ENCODE assay signal across 24 mouse cellular contexts in genomic region chr2:59951706-59952105, GRCm38 (mm10).
A peak's percentile ranks its signal among the peaks of the same experiment; 100 is the strongest.
DNase-seq lines count a peak whose midpoint lies in the region; ATAC-seq lines count a peak whose summit lies in the region.
"Had no signal": no experiment of that assay in that cellular context is flagged by ENCODE, and none has a peak within 500 bp of the region (broad histone marks: within the 10 kb centered on the region; RNA-seq: fewer than 3 reads in every experiment).

No protein-coding gene starts in this region.

- H3K36me3 ChIP-seq in heart, embryonic 15.5 days: peaks cover 16% of the 10 kb centered on the region
- peaks cover 33% of the 10 kb centered on the region for H3K36me3 ChIP-seq in forebrain, embryonic 14.5 days (ENCODE audit: control insufficient read depth, insufficient read depth, low read length)

- DNase-seq in heart, adult 11 months: peak; percentile 83
- no peak for DNase-seq in heart, postnatal 4 days
- no peak for DNase-seq in heart, adult 9 months (ENCODE audit: low spot score in 2 of 2)
- DNase-seq in cerebellum, adult 11 months: peak; percentile 29
- DNase-seq in cerebellum, adult 9-11 months: peak; percentile 61
- no peak for DNase-seq in forebrain, embryonic 14.5 days (ENCODE audit: low spot score)
- no peak for DNase-seq in adrenal gland, postnatal 36 days
- DNase-seq: adrenal gland, postnatal 10 days; kidney, adult 8-10 months; kidney, postnatal 10 days; layer of hippocampus, postnatal 36 days; liver, embryonic 13.5 days; lung, adult 2 months; lung, postnatal 14 days; thymus, adult 2 months; thymus, postnatal 4 days had no signal

- no peak for ATAC-seq in heart, embryonic 15.5 days (replicated peaks; ENCODE audit: insufficient number of reproducible peaks, insufficient read depth, low FRiP score, low read depth)
- no peak for ATAC-seq in forebrain, embryonic 14.5 days
- ATAC-seq: forebrain, embryonic 13.5 days; intestine, embryonic 15.5 days had no signal

- no peak overlapping the region for H3K9ac ChIP-seq in heart, embryonic 15.5 days
- no peak overlapping the region for H3K9ac ChIP-seq in forebrain, embryonic 14.5 days (ENCODE audit: low read length)
- H3K9ac ChIP-seq: forebrain, embryonic 13.5 days; hindbrain, embryonic 15.5 days; intestine, embryonic 15.5 days; limb, embryonic 13.5 days; liver, embryonic 13.5 days; neural tube, embryonic 15.5 days; stomach, embryonic 15.5 days had no signal

- peak overlapping the region; percentile 87 for H3K27ac ChIP-seq in heart, embryonic 15.5 days
- H3K27ac ChIP-seq in forebrain, embryonic 14.5 days (ENCODE audit: low read depth, low read length): no peak overlapping the region
- H3K27ac ChIP-seq: forebrain, embryonic 13.5 days; hindbrain, embryonic 15.5 days; intestine, embryonic 15.5 days; limb, embryonic 13.5 days; liver, embryonic 13.5 days; neural tube, embryonic 15.5 days; stomach, embryonic 15.5 days had no signal

- no peaks in the 10 kb centered on the region for H3K27me3 ChIP-seq in heart, embryonic 15.5 days
- H3K27me3 ChIP-seq in forebrain, embryonic 14.5 days (replicated peaks; ENCODE audit: control insufficient read depth, insufficient read depth, low read length): no peaks in the 10 kb centered on the region
- H3K27me3 ChIP-seq: forebrain, embryonic 13.5 days; hindbrain, embryonic 15.5 days; intestine, embryonic 15.5 days; limb, embryonic 13.5 days; liver, embryonic 13.5 days; neural tube, embryonic 15.5 days; stomach, embryonic 15.5 days had no signal

- no peak overlapping the region for H3K4me3 ChIP-seq in heart, embryonic 15.5 days
- no peak overlapping the region for H3K4me3 ChIP-seq in forebrain, embryonic 14.5 days (ENCODE audit: low read depth, low read length)
- H3K4me3 ChIP-seq: forebrain, embryonic 13.5 days; hindbrain, embryonic 15.5 days; intestine, embryonic 15.5 days; limb, embryonic 13.5 days; liver, embryonic 13.5 days; neural tube, embryonic 15.5 days; stomach, embryonic 15.5 days had no signal

- peaks cover 15% of the 10 kb centered on the region for H3K4me1 ChIP-seq in heart, embryonic 15.5 days (replicated peaks)
- no peaks in the 10 kb centered on the region for H3K4me1 ChIP-seq in forebrain, embryonic 14.5 days (ENCODE audit: control insufficient read depth, insufficient read depth, low read length)
- H3K4me1 ChIP-seq: forebrain, embryonic 13.5 days; hindbrain, embryonic 15.5 days; intestine, embryonic 15.5 days; limb, embryonic 13.5 days; liver, embryonic 13.5 days; neural tube, embryonic 15.5 days; stomach, embryonic 15.5 days had no signal

- no peak overlapping the region for H3K4me2 ChIP-seq in heart, embryonic 15.5 days
- H3K4me2 ChIP-seq in forebrain, embryonic 14.5 days (ENCODE audit: low read length): no peak overlapping the region
- H3K4me2 ChIP-seq: forebrain, embryonic 13.5 days; hindbrain, embryonic 15.5 days; intestine, embryonic 15.5 days; limb, embryonic 13.5 days; liver, embryonic 13.5 days; midbrain, embryonic 11.5 days; neural tube, embryonic 15.5 days; stomach, embryonic 15.5 days had no signal

- H3K9me3 ChIP-seq in heart, embryonic 15.5 days (replicated peaks): no peaks in the 10 kb centered on the region
- no peaks in the 10 kb centered on the region for H3K9me3 ChIP-seq in forebrain, embryonic 14.5 days (replicated peaks; ENCODE audit: control insufficient read depth, low read length)
- H3K9me3 ChIP-seq: forebrain, embryonic 13.5 days; hindbrain, embryonic 15.5 days; intestine, embryonic 15.5 days; limb, embryonic 13.5 days; liver, embryonic 13.5 days; neural tube, embryonic 15.5 days; stomach, embryonic 15.5 days had no signal

- 75% methylated on average over 8 of the region's 8 CpGs for WGBS in heart, embryonic 15.5 days
- WGBS in forebrain, embryonic 14.5 days: 87% methylated on average over 8 of the region's 8 CpGs

Comparison
In these comparisons a context has a peak if more than half of its experiments do, and no peak if none do; other contexts are left out.
1. DNase-seq: peak in heart, adult 11 months (single experiment), cerebellum, adult 11 months (single experiment) and cerebellum, adult 9-11 months (single experiment); none in heart, postnatal 4 days (single experiment), heart, adult 9 months (0 of 2), forebrain, embryonic 14.5 days (single experiment) and adrenal gland, postnatal 36 days (0 of 2).